Mouse (Mus musculus) erythroblast, embryonic 14.5 days (primary cell): ENCODE data around the gene Olfr850.

Experiments
- GATA1 ChIP-seq: IDR thresholded peaks from 2 replicates; pipeline ENCODE4 v1.6.1; 2012; ENCODE audit warnings: low read length, inconsistent platforms, mixed read lengths
- TAL1 ChIP-seq: IDR thresholded peaks from 3 replicates; pipeline ENCODE4 v1.6.1; 2012; ENCODE audit warnings: low read length, inconsistent platforms, mixed read lengths

DNA sequence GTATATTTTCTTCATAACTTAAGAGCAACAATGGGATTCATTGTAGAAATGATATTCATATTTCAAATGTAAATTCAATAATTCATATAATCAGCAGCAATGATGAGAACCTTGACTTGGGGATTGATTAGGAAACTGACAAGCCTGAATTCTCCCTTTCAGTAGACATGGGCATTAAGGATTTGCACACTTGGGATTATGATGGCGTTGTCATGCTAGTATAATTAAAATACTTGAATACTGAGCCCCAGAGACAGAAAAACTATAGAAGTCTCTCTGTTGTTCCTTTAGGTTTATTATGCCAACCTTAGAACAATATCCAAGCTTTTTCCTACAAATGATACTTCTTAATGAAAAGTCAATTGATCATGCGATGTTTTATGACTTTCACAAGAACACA lies 38.1 kb downstream of the Olfr850 start, which contains the start of gene Olfr849:
- TF ChIP-seq GATA1 (no peak), TAL1 (no peak)
